Mouse (Mus musculus): ENCODE results near the gene Thsd4.

- TF ChIP-seq POLR2A (IDR thresholded peaks at IDR 0.05; ENCODE audit: extremely low read depth, insufficient read depth, low read length) (no peak), CTCF (IDR thresholded peaks at IDR 0.05; ENCODE audit: low read depth, low read length) (no peak)
Measured at GRCm38 (mm10) chr9:60065184-60065583, 456.7 kb downstream of the Thsd4 start.
